Mouse (Mus musculus) bone marrow, adult 2 months (tissue): ENCODE results near the gene Ddx4. TPM values are rescaled to one million over a fixed set of nuclear protein-coding genes. Genes with fewer than 3 reads are reported as not detected.

Experiments used
- H3K27ac ChIP-seq: fragments of 200-500 bp; 2 replicates; pipeline ENCODE4 v1.5.1; 2012; ENCODE audit warnings: low read depth, mild to moderate bottlenecking, control low read depth, inconsistent platforms, low read length; ENCODE audit not compliant: control insufficient read depth, poor library complexity, insufficient read depth
- H3K4me1 ChIP-seq: fragments of 200-500 bp; 2 replicates; pipeline ENCODE4 v1.6.1; 2011; ENCODE audit warnings: low read length; ENCODE audit not compliant: control insufficient read depth, insufficient read depth
- H3K4me3 ChIP-seq: fragments of 200-500 bp; replicated peaks from 2 replicates; pipeline ENCODE3; 2011; ENCODE audit warnings: mild to moderate bottlenecking, low read depth, low read length, control low read depth; ENCODE audit not compliant: control insufficient read depth
- CTCF ChIP-seq: fragments of 200-500 bp; IDR thresholded peaks from 2 replicates; pipeline ENCODE4 v1.5.1; 2011; ENCODE audit warnings: low read length, control low read depth; ENCODE audit not compliant: control insufficient read depth, insufficient read depth
- POLR2A ChIP-seq: fragments of 200-500 bp; IDR thresholded peaks from 2 replicates; pipeline ENCODE4 v1.6.1; 2011; ENCODE audit warnings: low read depth, mild to moderate bottlenecking, control low read depth, low read length, borderline replicate concordance; ENCODE audit not compliant: control insufficient read depth
- WGBS: fragments of 180-500 bp; shearing (Covaris S2); methylation state at CpG from one replicate; pipeline ENCODE4 v1.1.7; 2018; 5-methylcytosine and 5-hydroxymethylcytosine counted together
- polyA plus RNA-seq: library from polyadenylated mRNA; stranded (reverse); fragments of >200 nt; gene quantifications from 2 replicates; pipeline ENCODE4 v1.2.4, GENCODE M21; 2011; ENCODE audit warnings: low replicate concordance; ENCODE audit not compliant: missing spikeins, insufficient read depth, insufficient read length

The Ddx4 gene
- polyA plus RNA-seq, 1 experiment, result 1.6 TPM

DNA sequence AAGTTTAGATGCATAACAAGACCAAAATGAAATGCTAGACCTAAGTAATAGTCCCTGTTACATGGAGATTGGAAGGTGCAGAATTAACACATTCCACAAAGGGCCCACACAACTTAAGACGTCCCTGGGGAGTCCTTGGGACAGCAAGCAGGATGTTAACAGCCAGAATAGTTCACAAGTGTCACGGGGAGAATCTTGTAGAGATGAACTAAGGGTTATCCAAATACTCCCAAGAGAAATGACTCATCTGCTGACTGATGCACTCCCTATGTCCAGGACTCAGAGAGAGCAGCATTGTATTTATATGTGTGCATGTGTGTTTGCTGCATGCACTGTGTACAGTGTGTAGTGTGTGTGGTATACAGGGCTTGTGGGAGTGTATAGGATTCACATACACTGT is 95.8 kb downstream of the Ddx4 start:
- no peak for TF ChIP-seq POLR2A
- no peak for TF ChIP-seq CTCF
- Histone ChIP-seq H3K27ac (no peak overlapping the region), H3K4me3 (no peak overlapping the region), H3K4me1 (no peaks in the 10 kb centered on the region)
- 60% methylated on average over 2 of the region's 2 CpGs for WGBS

DNA sequence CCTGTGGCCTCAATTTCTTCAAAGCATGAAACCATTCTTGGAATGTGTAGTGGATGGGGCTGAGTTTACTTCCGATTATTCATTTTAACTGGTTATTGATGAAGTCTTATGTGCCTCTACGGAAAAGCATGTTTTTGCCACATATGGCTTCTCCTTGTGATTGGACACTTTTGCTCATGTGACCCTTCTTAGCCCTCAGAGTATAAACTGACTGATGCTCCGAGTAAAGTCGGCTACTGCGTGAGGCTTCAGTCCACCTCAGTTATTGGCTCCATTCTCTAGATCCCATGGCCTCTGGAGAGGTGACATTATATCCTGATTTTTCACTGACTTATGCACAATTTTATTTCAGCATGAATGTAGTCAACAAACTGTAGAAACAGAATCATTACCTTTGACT is 99.0 kb downstream of the Ddx4 start:
- Histone ChIP-seq H3K4me1 (no peaks in the 10 kb centered on the region), H3K4me3 (no peak overlapping the region), H3K27ac (no peak overlapping the region)
- 88% methylated on average over 5 of the region's 5 CpGs for WGBS
- TF ChIP-seq POLR2A (no peak), CTCF (no peak)

DNA sequence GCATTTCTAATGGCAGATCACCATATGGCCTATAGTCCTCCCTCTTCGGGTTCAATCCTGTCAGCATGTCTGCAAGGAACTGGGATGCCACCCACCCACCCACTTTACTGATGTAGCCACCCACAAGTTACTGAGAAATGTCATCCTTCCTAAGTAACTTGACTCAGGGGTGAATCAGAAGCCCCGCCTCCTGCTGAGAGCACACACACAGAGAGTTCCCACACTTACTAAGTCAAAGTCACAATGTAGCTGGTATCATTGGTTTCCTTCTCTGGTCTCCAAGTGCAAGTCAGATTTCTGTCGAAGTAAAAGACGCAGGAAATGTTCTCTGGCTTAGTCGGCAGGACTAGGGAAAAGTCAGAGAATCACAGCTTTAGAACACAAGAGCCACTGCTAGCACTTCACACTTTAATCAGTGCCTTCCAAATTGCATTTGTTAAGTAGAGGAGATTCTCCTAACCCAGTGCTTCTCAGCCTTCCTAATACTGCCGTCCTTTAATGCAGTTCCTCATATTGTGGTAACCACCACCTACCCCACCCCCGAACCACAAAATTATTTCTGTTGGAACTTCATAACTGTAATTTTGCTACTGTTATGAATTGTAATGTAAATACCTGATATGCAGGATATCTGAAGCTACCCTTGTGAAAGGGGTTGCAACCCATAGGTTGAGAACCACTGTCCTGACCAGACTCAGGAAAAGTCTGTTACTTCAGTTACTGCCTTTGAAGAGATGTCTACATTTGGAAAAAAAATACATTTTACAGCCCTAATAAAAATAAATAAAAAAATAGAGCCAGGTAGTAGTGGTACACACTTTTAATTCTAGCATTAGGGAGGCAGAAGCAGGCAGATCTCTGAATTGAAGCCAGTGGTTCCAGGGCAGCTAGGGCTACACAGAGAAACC is 100.4 kb downstream of the Ddx4 start:
- 25% methylated on average over 7 of the region's 7 CpGs for WGBS
- Histone ChIP-seq H3K4me3 (no peak overlapping the region), H3K4me1 (no peaks in the 10 kb centered on the region), H3K27ac (no peak overlapping the region)
- TF ChIP-seq CTCF, result no peak
- TF ChIP-seq POLR2A, result no peak

Other genes starting within 250 kb of the Ddx4 start
- gene Il6st, start 188.4 kb downstream of the Ddx4 start, polyA plus RNA-seq, result 13.9 and 29.0 TPM in 2 replicates
- gene Il31ra, start 58.1 kb downstream of the Ddx4 start, polyA plus RNA-seq, result 0.36 TPM in 1 of 2 replicates, not detected in the other
- 23.3 and 32.9 TPM in 2 replicates for gene Slc38a9, start 8.3 kb upstream of the Ddx4 start, polyA plus RNA-seq
- 24.0 and 27.0 TPM in 2 replicates for gene Plpp1, start 148.3 kb upstream of the Ddx4 start, polyA plus RNA-seq